Mouse (Mus musculus) embryo, embryonic 9.5 days (tissue): ENCODE results near the gene Daam2.
A peak's percentile ranks its signal among the peaks of the same experiment; 100 is the strongest.

Source experiments
- DNase-seq: peaks from one replicate; pipeline ENCODE4 v3.0.0-alpha.2; 2017; ENCODE audit errors: extremely low spot score

The Daam2 gene

GRCm38 (mm10) chr17:49432071-49432711 lies 132.0 kb downstream of the Daam2 start:
- no peak for DNase-seq

- DNase-seq, result no peak
Measured at GRCm38 (mm10) chr17:49431176-49431575, 133.0 kb downstream of the Daam2 start.

GRCm38 (mm10) chr17:49430136-49430535 lies 134.0 kb downstream of the Daam2 start:
- DNase-seq, result no peak

GRCm38 (mm10) chr17:49429471-49430129 lies 134.5 kb downstream of the Daam2 start:
- no peak for DNase-seq

GRCm38 (mm10) chr17:49428751-49429415 lies 135.3 kb downstream of the Daam2 start:
- DNase-seq, result no peak

- DNase-seq, result peak; percentile 89
Measured at GRCm38 (mm10) chr17:49428239-49428688, 135.9 kb downstream of the Daam2 start, which contains the start of gene Mocs1. Mocs1 (plus strand) TSS chr17:49428362.

GRCm38 (mm10) chr17:49427631-49428238 lies 136.4 kb downstream of the Daam2 start:
- peak; percentile 39 for DNase-seq

GRCm38 (mm10) chr17:49423872-49424271 lies 140.3 kb downstream of the Daam2 start:
- DNase-seq, result no peak

GRCm38 (mm10) chr17:49423067-49423325 lies 141.1 kb downstream of the Daam2 start:
- DNase-seq, result no peak

- DNase-seq, result no peak
Measured at GRCm38 (mm10) chr17:49422286-49423066, 141.7 kb downstream of the Daam2 start.

GRCm38 (mm10) chr17:49419813-49420212 lies 144.3 kb downstream of the Daam2 start:
- DNase-seq, result no peak

- DNase-seq, result no peak
Measured at GRCm38 (mm10) chr17:49416228-49416627, 147.9 kb downstream of the Daam2 start.

GRCm38 (mm10) chr17:49413554-49413953 lies 150.6 kb downstream of the Daam2 start:
- no peak for DNase-seq

GRCm38 (mm10) chr17:49412974-49413373 lies 151.2 kb downstream of the Daam2 start:
- no peak for DNase-seq
